Mouse (Mus musculus) liver, embryonic 12.5 days (tissue): ENCODE data around the gene Cav3. TPM values are rescaled to one million over a fixed set of nuclear protein-coding genes. Genes with fewer than 3 reads are reported as not detected.

Experiments used
- polyA plus RNA-seq: library from polyadenylated mRNA; unstranded; fragments of >200 nt; fragmentation: Nextera tagmentation; extraction: Ambion mirVana; gene quantifications from 2 replicates; pipeline ENCODE4 v1.2.1, GENCODE M21; 2016

Gene Cav3
- polyA plus RNA-seq, 1 experiment from 2014 or later, result 0.17 TPM

Other genes starting within 250 kb of the Cav3 start
- gene Lmcd1, start 185.7 kb upstream of the Cav3 start, polyA plus RNA-seq, result 0.45 and 1.0 TPM in 2 replicates
- gene Ssu2, start 71.5 kb upstream of the Cav3 start, polyA plus RNA-seq, result 0.08 TPM in 1 of 2 replicates, not detected in the other
- not detected in 2 replicates for gene Oxtr, start 30.4 kb downstream of the Cav3 start, polyA plus RNA-seq
- 39.8 and 41.8 TPM in 2 replicates for gene Rad18, start 237.2 kb downstream of the Cav3 start, polyA plus RNA-seq